Comparison of ENCODE assay signal across 7 mouse cellular contexts in genomic region chr8:121687455-121688161, GRCm38 (mm10). TPM values are rescaled to one million over a fixed set of nuclear protein-coding genes. Genes with fewer than 3 reads are reported as not detected.
DNase-seq lines count a peak whose midpoint lies in the region; ATAC-seq lines count a peak whose summit lies in the region.

No protein-coding gene starts in this region.

- no peak overlapping the region for H3K4me2 ChIP-seq in hindbrain, embryonic 11.5 days (replicated peaks; ENCODE audit: low read depth, low read length)

- H3K27ac ChIP-seq in hindbrain, embryonic 11.5 days (ENCODE audit: low read depth, low read length) = peak overlapping the region; percentile 47; the same call in 1 of the 2 replicates

- no peaks in the 10 kb centered on the region for H3K27me3 ChIP-seq in hindbrain, embryonic 11.5 days (ENCODE audit: control insufficient read depth, insufficient read depth, low read length)

- peak; percentile 49 for DNase-seq in Muller cell, postnatal 12 days (ENCODE audit: inconsistent ontology term)
- peak; percentile 77 for DNase-seq in brain, embryonic 18.5 days (ENCODE audit: low read depth, low spot score)
- peak; percentile 62 for DNase-seq in hindbrain, embryonic 11.5 days (ENCODE audit: low spot score)
- DNase-seq in mesoderm, embryonic 11.5 days (ENCODE audit: low read depth, low spot score) = peak; percentile 56
- no peak for DNase-seq in adrenal gland, adult 8-10 months
- no peak for DNase-seq in urinary bladder, postnatal 36 days (ENCODE audit: low spot score in 2 of 2)

- peak; percentile 40; the same call in 1 of the 2 replicates for ATAC-seq in hindbrain, embryonic 11.5 days (ENCODE audit: low FRiP score)
- no peak for ATAC-seq in erythroblast, adult 5-6 weeks (replicated peaks; ENCODE audit: low FRiP score, poor library complexity, severe bottlenecking)

- no peak overlapping the region for H3K9ac ChIP-seq in hindbrain, embryonic 11.5 days (ENCODE audit: low read depth, low read length)

- H3K4me1 ChIP-seq in hindbrain, embryonic 11.5 days (replicated peaks; ENCODE audit: control insufficient read depth, insufficient read depth, low read length) = peaks cover 8% of the 10 kb centered on the region; the same call in 1 of the 2 replicates

- no peaks in the 10 kb centered on the region for H3K9me3 ChIP-seq in hindbrain, embryonic 11.5 days (ENCODE audit: control insufficient read depth, low read length)

- H3K4me3 ChIP-seq in hindbrain, embryonic 11.5 days (ENCODE audit: low read depth, low read length) = no peak overlapping the region

- no peaks in the 10 kb centered on the region for H3K36me3 ChIP-seq in hindbrain, embryonic 11.5 days (ENCODE audit: control insufficient read depth, insufficient read depth, low read length)

- WGBS in hindbrain, embryonic 11.5 days = 52% methylated on average over 14 of the region's 14 CpGs

RNA-seq across cellular contexts. Expression of gene Zcchc14, which starts 34.9 kb away (rescaled TPM):
- polyA plus RNA-seq in hindbrain, embryonic 11.5 days (2014; fragmentation: Nextera tagmentation; extraction: Ambion mirVana) = 25.8 and 30.4 TPM in 2 replicates
- total RNA-seq in erythroblast, adult 5-6 weeks (2015; ENCODE audit: low replicate concordance) = not detected in 2 replicates
- 0.14 TPM in 1 of 2 replicates, not detected in the other for total RNA-seq in erythroblast, adult 5-6 weeks (2017; ENCODE audit: low replicate concordance)
- total RNA-seq in adrenal gland, adult 8-10 months (2022) = 10 to 100 TPM; 38.8 to 62.5 (median 51.0) TPM

RNA-seq across cellular contexts. Expression of gene Jph3, which starts 41.8 kb away (rescaled TPM):
- 11.1 and 11.2 TPM in 2 replicates for polyA plus RNA-seq in hindbrain, embryonic 11.5 days (2014; fragmentation: Nextera tagmentation; extraction: Ambion mirVana)
- not detected in 2 replicates for total RNA-seq in erythroblast, adult 5-6 weeks (2015; ENCODE audit: low replicate concordance)
- not detected in 2 replicates for total RNA-seq in erythroblast, adult 5-6 weeks (2017; ENCODE audit: low replicate concordance)
- total RNA-seq in adrenal gland, adult 8-10 months (2022) = 1 to 10 TPM; 3.2 to 6.1 (median 4.6) TPM

Comparison
In these comparisons a context has a peak if more than half of its experiments do, and no peak if none do; other contexts are left out.
1. DNase-seq: peak in Muller cell, postnatal 12 days (single experiment), brain, embryonic 18.5 days (single experiment), hindbrain, embryonic 11.5 days (single experiment) and mesoderm, embryonic 11.5 days (single experiment); none in adrenal gland, adult 8-10 months (single experiment) and urinary bladder, postnatal 36 days (0 of 2).
2. RNA of gene Zcchc14, which starts 34.9 kb away (total RNA-seq): 38.8 to 62.5 TPM in adrenal gland, adult 8-10 months; 0.14 TPM in erythroblast, adult 5-6 weeks; every median in the first group is over 10 times any median in the second.
3. RNA of gene Jph3, which starts 41.8 kb away (total RNA-seq): 3.2 to 6.1 TPM in adrenal gland, adult 8-10 months; not detected in erythroblast, adult 5-6 weeks; every median in the first group is over 4 times any median in the second.